Mouse (Mus musculus): ENCODE results near the gene Rab23.
"Not testable (repeated sequence)": the region's sequence is repeated elsewhere in the genome, so short reads cannot be mapped to it uniquely, and the experiment has no call there.

Rab23 gene

DNA sequence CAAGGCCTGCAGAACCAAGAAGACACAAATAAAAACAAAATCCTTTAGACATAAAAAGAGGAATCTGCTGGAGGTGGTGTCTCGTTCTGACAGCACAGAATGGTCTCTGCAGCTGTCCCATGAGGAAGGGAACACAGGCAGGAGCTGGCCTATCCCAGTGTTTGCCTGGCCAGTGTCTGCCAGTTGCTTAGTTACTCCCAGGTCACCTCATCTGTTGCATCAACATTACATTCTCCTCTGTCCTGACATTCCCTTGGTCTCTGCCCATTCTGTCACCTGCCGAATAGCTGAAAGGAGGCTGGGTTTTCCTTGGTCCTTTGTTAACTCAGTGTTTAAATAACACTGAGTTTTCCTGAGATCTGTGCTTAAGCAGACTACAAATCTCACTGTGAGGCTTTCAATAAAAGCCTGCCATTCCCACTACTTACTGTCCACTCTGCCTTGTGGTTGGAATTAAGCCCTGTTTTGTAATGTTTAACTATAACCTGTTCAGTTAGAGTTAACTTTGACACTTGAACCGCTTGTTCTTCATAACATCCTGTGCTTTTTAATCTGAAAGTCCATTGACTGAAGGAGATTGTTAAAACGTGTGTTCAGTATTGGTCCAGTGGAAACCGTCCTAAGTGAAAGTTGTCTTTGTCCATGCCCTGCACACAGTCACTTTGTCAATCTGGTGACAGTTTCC lies 14.5 kb downstream of the Rab23 start:
- DNase-seq, result no peak

DNA sequence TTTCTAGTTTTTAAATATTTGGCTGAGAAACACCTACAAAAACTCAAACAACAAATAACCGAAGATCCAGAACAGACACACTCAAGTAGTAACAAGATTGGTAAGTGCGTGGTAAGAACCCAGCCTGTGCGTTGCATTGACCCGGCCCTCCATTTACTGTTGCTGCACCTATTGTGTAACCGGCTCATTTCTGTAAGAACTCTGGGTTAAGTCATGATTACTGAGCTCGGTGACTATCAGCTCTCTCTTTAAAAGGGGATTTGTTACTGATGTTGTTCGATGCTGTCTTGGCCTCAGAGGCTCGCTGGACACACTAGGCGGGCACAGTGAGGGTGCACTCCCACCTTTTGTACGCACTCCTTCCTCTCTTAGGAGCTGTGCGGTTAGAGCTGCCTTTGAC lies 18.6 kb downstream of the Rab23 start:
- no peak for DNase-seq

- DNase-seq, result no peak
Measured at GRCm38 (mm10) chr1:33738681-33739278, 19.1 kb downstream of the Rab23 start.

GRCm38 (mm10) chr1:33739302-33739701 lies 19.6 kb downstream of the Rab23 start:
- peak; percentile 56 to 67 for DNase-seq

GRCm38 (mm10) chr1:33742903-33743302 lies 23.2 kb downstream of the Rab23 start:
- peak; percentile 30 to 31 for DNase-seq

DNA sequence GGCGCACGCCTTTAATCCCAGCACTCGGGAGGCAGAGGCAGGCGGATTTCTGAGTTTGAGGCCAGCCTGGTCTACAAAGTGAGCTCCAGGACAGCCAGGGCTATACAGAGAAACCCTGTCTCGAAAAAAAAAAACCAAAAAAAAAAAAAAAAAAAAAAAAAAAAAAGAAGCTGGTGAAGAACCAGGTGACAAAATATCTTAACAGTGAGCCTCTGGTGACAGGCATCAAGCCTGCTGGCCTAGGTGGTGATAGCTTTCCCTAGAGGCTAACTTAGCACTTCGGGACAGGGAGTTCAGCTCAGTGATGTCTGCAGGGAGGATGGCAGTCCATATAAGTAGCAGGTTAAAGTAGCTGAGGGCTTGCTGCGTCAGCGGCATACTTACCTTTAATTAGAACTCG lies 25.1 kb downstream of the Rab23 start:
- not testable (repeated sequence) for DNase-seq

GRCm38 (mm10) chr1:33745901-33746300 lies 26.2 kb downstream of the Rab23 start:
- no peak for DNase-seq

- DNase-seq, result no peak
Measured at GRCm38 (mm10) chr1:33749109-33749508, 29.4 kb downstream of the Rab23 start.

GRCm38 (mm10) chr1:33749709-33750108 lies 30.0 kb downstream of the Rab23 start:
- not testable (repeated sequence) for DNase-seq

GRCm38 (mm10) chr1:33751283-33751682 lies 31.6 kb downstream of the Rab23 start:
- DNase-seq, result no peak

GRCm38 (mm10) chr1:33754089-33754488 lies 34.4 kb downstream of the Rab23 start:
- DNase-seq, result no peak

GRCm38 (mm10) chr1:33754965-33755735 lies 35.5 kb downstream of the Rab23 start:
- DNase-seq, result no peak

GRCm38 (mm10) chr1:33755799-33756198 lies 36.1 kb downstream of the Rab23 start:
- DNase-seq, result no peak

DNA sequence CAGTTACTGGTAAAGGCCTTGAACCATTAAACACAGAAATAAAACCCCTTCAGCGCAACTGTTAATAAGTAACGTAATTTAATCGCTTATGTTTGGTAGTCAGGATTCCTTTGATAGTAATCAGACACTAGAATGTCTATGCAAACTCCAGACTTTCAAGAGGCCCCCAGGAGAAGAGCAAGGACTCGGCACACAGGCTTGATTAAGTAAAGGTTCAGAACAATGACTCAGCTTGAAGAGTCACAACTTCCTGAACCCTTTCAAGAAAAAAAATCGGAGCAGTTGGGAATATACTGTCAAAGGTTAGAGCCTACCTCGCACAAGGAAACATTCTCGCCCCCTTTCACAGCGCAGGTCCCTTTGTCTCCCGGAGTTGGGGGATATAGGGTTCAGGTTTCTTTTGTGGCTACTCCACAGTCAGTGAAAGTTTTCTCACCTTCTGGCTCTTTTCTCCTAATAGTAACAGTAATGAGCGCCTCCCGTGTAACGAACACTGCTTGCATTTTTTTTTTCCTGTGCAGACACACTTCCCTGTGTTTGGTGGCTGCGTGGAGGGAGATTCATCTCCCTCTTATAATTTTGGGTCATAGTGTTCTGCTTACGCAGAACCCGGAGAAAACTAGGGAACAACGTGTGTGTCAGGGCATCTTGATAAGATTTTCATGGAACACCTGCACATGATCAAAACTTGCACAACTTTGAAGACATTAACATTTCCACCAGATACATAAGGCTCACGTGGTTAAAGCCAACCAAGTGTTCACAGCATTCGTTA lies 36.8 kb downstream of the Rab23 start:
- no peak for DNase-seq

DNA sequence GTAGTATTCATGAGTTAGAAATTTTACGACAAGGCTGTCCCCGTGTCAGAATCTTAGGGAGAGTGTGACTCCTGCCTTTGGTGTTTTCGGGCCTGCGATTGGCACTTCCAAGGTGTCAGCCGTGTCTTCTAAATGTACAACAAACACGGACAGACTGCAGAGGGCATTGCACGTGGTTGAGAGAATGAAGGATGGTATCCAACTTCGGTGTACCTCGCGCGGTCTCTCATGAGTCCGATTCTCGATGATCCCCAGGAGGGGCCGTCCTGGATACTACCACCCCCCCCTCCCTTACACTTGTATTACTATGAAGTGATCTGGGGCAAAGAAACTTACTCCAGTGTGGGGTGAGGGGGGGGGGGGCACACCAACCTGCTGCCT lies 37.3 kb downstream of the Rab23 start:
- peak; percentile 8 to 16 for DNase-seq

DNA sequence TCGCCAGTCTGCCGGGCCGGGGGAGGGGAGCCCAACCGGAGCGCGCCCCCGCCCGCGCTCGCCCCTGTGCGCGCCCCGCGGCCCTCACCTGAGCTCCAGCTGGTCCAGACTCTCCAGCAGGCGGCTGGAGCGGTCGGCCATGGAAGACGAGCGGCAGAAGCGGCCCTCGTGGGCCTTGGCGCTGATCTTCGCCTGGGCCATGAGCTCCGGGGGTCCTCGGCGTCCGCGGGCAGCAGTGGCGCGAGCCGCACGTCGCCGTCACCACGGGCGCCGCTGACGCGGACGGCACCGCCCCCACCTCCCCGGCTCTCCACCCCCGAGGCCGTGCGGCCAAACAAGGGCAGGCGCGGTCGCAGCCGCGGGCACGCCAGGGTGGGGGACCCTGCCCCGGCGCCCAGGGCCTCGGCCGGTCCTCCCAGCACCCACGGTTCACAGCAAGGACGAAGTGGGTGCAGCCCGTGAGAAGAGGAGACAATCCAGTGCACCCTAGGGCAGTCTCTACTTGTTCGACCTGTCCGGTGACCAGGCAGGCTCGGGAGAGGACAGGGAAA lies 37.9 kb downstream of the Rab23 start, which contains the start of gene Bag2:
Gene Bag2, minus strand, starts transcription at position 305 of the 551 bp plus-strand sequence.
- peak; percentile 55 to 58 for DNase-seq

DNA sequence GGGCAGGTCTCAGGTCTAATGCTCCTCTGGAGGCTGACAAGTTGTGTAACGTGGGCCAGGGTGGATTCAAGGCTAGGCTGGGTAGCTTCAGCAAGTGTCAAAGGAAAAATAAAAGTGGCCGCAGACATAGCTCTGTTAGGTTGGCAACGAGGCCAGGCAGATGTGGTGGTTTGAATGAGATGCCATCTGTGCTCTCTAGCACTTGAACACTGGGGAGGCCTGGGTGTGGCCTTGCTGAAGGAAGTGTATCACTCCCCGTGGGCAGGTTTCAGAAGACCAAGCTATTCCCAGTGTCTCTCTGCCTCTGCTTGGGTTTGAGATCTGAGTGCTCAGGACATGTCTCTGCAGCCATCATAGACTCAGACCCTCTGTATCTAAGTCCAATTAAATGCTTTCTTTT lies 38.8 kb downstream of the Rab23 start:
- peak in 1 of 2 experiments; percentile 14 for DNase-seq

DNA sequence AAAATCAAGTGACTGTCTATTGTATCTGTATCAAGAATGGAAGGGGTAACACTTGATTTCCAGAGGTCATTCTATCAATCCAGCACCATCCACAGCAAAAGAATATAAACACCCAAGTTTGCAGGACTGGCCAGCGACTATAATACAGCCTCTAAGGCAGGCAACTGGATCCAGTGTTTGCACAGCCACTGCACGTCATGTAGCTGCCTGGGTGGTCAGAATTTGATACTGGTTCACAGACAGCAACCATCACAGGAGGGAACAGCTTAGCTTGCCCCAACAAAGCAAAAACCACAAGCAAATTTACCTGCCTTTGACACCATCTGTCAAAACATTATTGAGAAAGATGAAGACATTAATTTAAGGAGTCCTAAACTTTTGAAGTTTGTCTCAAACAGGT lies 44.1 kb downstream of the Rab23 start:
- DNase-seq, result no peak

- no peak for DNase-seq
Measured at GRCm38 (mm10) chr1:33765468-33766080, 45.9 kb downstream of the Rab23 start.

DNA sequence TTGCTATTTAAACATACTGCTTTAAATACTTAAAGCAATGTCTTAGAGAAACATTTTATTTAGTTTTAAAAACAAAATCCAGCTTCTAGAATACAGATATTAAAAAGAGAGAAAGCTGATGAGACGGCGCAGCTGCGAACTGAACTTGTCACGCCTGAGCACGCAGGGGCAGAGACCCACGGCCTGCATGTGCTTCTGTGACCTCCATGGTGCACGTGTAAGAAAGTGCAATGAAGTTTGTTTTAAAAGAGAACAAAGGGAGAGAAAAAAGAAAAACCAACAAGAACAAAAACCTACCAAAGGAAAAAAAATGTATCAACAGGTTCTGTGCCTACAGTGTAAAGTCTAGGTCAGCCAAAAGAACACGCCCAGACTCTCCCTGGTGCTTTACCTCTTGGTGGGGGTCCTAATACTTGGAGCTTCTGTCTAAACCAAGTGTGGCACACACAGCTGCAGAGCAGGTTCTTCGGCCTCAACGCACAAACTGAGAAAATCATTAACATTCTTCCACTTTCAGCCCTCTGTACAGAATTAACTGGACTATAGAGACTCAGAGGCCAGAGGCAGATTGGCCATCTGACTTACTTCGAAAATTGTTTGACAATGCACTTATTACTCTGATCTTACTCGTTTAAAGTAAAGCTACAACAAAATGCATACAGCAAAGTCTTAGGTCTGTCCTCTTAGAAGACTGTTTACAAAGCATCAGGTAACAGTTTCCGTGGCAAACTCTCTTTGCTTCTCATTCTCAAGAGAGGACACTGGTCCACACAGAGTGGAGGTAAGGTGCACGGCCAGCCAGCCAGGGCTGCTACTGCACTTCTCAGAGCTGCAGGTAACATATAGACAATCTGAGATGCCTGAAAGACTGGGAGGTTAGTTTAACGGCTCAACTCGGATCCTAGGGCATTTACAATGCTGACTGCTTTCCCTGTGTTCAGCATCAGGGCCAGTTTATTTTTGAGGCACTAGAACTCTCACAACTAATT lies 47.1 kb downstream of the Rab23 start:
- no peak for DNase-seq

All from thymus, postnatal 36 days (tissue).